Mouse (Mus musculus): Measurements from ENCODE around the gene Plekhh3.
"Not testable (repeated sequence)": the region's sequence is repeated elsewhere in the genome, so short reads cannot be mapped to it uniquely, and the experiment has no call there.

Plekhh3 gene

DNA sequence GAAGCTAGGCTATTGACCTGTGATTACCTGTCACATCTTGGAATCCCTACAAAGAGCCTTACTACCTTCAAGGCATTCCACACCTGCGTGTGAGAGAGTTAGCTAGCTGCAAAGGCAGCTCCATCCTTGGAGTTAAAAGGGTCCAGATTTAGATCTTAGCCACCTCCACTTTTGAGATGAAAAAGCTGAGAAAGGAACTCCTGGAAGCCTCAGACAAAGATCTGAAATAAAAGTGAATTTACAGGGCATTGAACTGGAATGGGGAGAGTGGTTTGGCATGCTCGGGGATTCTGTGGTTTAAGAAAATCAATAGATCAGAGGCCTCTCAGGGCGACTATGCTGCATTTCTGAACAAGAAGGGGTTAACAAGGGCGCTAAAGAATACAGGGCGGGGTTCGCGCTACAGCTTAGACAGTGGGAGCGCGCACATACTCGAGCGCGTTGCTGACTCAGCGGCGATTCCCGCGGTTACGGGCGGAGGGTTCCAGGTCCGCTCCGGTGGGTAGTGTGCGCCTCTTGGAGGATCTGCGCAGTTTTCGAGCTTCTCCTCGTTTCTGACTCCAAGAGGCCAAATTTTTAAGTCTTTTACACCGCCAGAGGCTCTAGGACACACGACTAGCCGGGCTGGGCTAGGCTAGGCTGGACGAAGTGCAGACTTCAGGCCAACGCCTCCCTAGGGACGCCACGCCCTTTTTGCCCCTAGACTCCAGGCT, 726 bp upstream of the Plekhh3 start:
- DNase-seq (ENCODE audit: low spot score in 2 of 2): peak; percentile 43 to 49

DNA sequence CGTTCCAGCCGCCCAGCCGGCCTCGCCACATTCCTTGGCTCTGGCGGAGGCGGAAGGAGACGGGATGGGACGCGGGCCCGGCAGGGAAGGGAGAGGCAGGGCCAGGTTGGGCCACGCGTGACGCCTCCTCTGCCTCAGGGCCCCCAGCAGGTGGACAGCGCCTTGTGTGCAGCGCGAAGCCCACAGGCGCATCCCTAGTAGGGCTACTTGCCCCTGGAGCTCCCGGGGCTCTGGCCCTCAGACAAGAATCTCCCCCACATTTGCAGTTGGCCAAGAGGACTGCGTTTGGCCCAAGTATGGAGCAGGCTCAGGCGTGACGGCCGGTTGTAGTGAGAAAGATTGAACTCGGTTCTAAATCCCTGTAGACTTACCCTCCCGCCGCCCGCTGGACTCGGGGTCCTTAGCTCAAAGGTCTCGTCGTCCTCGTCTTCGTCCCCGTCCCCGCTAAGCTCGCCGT, 769 bp downstream of the Plekhh3 start, which contains the start of gene Cntnap1:
Gene Cntnap1, plus strand, starts transcription at position 170 of the 457 bp plus-strand sequence.
- DNase-seq (ENCODE audit: low spot score in 2 of 2): no peak

DNA sequence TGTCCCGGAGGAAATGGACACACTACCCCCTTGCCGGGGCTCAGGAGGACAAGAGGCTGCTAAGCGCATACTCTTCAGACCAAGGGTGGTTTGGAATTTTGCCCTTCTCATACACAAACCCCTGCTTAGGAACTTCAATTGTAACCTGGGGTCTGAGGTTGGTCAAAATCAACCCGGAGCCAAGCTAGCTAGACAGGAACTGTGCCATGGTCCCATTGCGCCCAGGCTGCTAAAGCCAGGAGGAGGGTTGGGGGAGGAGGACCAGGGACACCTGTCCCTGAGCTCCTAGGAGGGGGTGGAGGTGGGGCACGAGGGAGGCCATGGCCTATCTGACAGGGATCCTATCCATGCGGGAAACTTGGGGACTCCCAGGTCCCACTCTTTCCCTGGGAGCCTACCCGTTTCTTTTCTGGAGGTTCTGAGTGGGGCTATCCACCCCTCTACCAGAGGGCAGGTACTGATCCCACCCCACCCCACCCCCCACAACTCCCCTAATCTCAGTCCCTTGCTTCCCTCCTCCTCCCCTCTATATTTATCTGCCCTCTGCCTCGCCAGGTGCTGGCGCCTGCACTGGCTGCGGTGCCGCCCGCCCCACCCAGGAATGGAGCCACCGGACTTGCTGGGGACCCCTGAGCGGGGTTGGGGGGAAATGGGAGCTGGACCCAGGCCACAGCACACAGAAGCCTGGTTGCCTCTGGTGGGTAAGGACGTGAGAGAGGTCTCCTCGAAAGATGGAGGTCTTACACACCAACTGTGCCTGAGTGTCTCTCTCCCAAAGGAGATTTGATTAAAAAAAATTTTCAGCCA, 1.6 kb downstream of the Plekhh3 start:
- no peak for DNase-seq (ENCODE audit: low spot score in 2 of 2)

DNA sequence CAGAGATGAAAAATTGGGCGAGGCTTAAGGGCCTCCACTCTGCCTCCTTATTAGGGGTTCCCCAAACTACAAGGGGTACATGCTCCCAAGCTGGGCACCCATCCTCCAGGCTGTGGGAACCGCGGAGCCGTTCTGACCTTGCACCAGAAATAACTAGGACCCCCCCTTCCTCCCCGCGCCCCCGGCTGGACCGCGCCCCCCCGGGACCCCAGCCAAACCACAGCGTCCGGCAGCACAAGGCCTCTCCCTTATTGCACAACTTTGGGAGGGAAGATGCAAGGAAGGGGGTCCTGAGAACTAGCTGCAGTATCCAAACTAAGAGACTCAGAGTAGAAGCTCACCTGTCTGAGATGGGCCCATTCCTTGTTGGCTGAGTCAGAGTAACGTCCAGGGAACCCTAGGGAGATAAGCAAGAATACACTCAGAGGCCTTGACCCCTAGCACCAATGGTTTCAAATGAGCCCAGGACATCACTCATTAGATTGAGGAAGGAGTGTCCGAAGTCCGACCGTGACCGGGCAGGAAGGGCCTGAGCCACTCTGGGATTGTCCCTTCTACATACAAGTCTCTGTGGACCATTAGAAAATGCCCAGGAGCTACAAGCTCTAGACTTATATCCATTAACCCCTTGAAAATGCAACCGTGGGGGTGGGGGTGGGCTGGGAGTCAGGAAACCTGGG, 2.7 kb downstream of the Plekhh3 start:
- DNase-seq (ENCODE audit: low spot score in 2 of 2): no peak

DNA sequence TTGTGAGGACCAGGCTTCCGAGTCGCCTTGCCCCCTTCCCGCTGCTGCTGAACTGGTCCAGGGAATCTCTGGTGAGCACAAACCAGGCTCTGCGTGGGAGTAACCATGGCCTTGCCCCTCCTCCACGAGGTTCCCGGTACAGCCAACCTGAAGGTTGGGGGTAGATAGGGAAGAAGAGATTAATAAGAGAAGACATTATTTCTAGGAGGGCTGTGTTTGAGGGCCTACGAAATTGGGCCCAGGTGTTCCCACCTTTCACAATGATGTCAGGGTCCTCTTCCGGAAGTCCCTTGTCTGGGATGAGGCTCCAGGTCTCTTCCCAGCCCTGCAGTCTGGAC, 3.2 kb downstream of the Plekhh3 start:
- no peak for DNase-seq (ENCODE audit: low spot score in 2 of 2)

DNA sequence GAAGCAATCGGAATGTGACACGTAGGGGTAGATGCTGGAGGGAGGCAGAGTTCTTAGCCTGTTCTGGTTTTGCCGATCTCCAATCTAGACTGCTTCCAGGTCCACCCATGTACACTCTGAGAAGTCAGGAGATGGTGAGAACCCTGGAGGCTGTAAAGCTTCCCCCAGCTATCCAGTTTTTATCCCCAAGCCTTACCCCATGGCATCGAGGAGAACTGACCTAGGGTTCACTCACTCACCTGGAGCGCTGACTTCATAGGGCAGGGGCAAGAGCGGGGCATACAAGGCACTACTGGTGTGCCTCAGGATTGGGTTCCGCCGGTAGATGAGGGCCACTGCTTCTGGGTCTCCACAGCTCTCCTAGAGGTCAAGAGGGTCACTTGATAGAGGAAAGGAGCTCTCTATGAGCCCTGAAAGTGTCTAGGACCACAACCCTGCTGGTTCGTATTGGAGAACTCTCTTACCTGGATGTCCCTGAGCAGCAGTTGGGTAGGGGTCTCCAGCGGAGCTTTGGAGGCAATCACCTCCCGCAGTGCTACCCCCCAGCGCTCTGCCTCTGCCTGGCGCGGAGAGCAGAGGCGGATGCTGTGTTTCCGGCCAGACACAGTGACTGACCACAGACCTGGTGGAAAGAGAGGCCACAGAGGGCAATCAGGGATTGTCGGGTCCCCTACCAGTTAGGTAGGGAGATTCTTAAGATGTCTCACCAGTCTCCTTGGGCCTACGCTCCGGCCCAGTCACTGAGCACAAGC, 3.8 kb downstream of the Plekhh3 start:
- no peak for DNase-seq (ENCODE audit: low spot score in 2 of 2)

DNA sequence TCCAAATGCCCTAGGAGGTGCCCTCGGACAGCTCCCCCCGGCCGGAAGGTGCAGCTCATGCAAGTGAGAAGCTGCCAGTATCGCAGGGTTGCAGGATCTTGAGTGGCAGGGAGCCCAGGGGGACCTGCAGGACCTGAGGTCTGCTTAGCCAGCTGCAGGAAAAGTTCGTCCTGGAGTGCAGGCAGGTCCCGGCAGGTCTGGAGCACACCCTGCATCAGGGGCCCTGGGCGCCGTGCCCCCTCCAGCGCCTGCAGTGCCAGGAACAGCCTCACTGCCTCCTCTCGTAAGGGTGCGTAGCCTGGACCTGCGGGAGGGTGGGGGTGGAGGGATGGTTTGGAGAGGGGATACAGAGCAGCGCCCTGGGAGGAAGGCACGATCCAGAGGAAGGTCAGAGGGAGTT, 4.8 kb downstream of the Plekhh3 start:
- no peak for DNase-seq (ENCODE audit: low spot score in 2 of 2)

DNA sequence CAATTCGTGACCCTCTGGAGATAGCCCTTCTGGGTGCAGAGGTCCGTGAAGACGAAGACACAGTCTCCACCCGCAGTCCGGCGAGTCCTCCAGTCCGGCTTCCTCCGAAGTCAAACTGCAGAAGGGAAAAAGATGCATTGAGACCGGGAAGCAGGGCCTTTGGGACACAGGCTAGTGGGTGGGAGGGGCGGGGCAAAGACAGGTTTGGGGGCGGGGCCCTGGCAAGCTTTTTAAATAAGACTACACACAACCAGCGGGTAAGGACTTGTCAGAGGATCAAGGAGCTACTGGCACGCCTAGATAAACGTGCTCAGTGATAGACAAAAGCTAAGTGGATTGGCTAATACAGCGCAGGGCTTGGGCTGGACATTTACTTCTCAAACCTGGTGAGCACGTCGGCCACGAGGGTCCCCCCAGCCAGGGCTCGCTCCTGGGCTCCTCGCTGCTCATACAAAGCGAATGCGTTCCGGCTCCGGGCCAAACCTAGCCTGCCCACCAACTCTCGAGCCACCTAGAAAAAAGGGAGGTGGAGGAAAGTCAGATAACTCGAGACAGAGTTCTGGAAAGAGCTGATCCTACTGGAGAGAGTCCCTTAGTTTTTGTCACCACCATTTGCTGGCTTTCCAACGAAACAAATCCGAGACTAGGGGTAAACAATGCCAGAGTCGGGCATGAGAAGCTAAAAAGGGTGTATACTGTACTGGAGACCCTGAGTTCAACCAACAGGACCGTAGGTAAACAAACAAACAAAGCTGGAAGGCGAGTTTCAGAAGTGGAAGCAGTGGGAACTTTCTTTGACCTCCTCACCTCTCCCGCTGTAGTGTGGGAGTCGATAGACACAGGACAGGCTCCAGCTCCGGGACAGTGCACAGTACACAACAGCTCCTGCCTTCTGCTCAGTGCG, 6.2 kb downstream of the Plekhh3 start:
- no peak for DNase-seq (ENCODE audit: low spot score in 2 of 2)

DNA sequence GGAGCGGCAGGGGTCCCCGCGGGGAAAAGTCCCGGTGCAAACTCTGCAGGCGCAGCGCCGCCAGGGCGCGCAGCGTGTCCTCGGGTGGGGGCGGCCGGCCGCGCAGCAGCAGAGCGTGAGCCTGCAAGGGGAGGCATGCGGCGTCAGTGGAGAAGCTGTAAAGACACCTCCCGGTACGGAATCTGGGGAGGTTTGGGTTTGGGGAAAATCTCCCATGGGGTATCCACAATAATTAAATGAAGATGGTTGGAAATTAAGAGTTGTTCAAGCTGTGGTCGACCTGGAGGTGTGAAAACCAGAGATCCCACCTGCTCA, 6.8 kb downstream of the Plekhh3 start:
- DNase-seq (ENCODE audit: low spot score in 2 of 2): no peak

DNA sequence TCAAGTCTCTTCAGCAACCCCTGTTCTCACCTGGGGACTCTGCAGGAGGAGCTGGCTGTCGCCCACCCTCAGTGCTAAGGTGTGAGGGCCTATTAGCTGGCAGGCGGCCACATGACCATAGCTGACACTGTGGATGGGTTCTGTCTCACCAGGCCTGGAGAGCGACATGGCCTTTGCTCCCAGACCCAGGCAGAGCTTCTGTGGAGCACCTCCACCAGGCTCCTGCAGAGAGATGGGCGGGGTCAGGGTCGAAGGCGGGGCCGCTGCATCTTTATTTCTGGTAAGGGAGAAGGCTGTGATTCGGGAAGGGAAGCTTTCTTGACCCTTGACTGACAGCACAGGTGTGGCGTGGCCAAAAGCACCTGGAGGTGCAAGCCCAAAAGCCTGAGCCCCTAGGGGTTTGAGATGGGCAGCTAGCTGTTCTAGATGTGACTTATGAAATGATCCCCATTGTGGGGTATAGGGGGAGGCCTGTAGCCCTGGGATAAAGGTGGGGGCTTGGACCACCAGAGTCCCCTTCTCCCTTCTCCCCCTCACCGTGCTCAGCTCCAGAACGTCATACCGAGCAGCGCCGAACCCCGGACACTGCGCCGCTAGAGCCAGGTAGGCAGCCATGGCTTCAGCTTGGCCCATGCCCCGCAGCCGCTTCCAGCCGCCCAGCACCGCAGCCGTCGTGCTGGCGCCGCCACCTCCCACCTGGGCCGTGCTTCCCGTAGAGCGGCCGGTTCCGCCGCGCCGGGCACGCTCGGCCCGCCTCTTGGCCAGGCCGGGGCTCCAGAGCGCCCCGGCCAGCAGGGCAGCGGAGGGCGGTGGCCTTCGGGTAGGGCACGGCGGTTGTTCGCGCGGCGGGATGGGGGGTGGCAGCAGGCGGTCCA, 7.4 kb downstream of the Plekhh3 start:
- DNase-seq (ENCODE audit: low spot score in 2 of 2): no peak

DNA sequence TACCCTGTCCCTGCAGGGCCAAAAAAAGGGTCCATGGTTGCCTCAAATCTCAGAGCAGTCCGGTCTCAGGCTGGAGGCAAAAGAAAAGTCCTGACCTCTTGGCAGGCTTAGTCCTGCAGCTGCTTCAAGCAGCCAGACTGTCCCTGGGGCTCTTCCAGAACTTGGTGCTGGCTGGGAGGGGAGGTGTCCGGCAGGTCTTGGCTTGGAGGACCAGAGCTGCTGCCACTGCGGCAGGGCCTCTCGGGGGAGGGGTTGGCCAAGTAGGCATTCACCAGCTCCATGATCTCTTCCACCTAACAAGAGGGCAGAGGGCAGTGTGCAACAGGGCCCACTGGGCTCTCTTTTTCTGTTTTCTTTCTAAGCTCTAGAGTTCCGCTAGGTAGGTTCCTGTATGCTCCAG, 8.4 kb downstream of the Plekhh3 start:
- no peak for DNase-seq (ENCODE audit: low spot score in 2 of 2)

DNA sequence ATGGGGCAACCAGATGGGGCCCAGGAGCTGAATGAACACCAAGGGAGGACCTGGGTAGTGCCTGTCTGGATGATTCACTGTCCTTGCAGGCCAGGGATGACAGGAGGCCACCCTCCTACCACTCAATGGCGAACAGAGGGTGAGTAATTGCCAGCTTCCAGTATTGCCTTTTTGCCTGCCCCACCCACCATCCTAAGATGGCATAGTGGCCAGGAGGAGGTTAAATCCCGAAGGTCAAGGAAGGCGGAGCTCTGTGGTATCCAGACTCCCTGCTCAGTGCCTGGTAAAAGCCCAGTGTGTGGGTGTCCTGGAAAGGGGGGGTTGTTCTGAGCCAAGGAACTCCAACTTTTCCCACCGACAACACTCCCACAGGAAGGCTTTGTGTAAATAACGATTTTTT, 8.8 kb downstream of the Plekhh3 start:
- no peak for DNase-seq (ENCODE audit: low spot score in 2 of 2)

DNA sequence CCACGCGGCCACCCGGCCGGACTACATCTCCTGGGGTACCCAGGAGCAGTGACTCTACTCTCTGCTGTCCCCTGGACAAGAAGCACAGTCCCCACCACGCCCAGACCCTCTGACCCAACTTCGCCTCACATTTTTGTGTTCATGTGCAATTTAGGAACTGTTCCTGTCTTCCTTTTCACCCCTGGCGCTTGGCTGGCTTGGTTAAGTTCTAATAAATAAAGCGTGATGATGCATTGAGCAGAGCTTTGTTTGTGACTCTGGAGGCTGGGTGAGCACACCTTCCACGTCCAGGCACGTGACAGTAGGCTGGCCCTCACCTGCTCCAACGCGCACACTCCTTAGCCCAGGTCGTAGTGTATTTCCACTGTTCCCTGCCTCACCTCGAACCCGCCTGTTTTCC, 9.6 kb downstream of the Plekhh3 start:
- no peak for DNase-seq (ENCODE audit: low spot score in 2 of 2)

DNA sequence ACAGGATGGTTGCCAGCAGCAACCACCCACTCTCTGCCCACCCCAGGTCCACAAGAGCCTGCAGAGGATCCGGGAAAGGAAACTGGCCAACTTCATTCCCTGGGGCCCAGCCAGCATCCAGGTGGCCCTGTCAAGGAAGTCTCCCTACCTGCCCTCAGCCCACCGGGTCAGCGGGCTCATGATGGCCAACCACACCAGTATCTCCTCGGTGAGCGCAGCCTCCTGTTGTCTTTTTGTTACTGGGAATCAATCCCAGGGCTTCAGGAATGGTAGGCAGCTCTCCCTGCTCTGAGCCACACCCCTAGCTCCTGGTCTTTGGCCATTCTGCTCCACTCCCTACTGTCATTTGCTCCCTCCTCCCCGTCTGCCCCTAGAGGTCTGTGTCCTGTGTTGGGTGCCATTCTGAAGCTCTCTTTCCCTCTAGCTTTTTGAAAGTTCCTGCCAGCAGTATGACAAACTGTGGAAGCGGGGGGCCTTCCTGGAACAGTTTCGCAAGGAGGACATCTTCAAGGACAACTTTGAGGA, 10.1 kb downstream of the Plekhh3 start:
- DNase-seq (ENCODE audit: low spot score in 2 of 2): not testable (repeated sequence)

DNA sequence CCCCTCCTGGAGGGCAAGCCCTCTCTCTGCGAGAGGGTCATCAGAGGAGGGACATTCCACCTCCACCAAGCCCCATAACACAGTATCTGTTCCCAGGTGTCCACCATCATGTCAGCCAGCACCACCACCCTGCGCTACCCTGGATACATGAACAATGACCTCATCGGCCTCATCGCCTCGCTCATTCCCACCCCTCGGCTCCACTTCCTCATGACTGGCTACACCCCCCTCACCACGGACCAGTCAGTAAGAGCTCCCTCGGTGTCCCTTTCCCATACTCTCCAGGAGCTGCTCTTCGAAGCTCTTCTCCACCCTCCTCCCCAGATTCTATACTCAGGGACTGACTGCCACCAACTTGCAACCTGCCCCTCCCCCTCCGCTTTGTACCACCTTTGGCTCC, 11.0 kb downstream of the Plekhh3 start:
- DNase-seq (ENCODE audit: low spot score in 2 of 2): not testable (repeated sequence)

DNA sequence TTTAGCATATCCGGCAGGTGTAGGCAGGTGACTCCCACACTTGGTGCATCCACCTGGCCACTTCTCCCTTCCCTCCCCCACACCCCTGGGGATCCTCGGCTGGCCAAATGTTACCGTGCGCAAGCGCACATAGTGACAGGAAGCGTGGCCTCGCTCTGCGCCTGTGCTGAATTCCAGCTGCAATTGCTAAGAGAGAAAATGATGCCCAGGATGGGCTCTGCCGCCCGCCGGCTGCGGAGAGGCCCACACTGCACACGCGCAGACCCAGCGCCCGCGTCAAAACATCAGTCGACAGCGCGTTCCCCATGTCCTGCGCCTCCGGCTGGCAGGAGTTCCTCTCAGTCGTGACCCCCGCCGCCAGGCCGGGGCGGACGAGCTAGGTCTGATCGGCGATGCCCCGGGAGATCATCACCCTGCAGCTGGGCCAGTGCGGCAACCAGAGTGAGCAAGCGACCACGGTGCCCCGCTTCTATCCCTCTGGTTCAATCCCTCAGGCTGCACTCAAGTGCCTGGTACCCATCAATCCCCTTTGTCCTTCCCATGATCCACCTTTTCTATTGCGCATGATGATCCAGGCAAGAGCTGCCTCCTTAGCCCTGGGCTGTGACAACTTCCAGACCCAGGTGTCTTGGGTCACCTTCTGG, 15.3 kb downstream of the Plekhh3 start, which contains the start of gene Tubg2:
Gene Tubg2, plus strand, starts transcription at position 180 of the 644 bp plus-strand sequence.
- peak in 1 of 2 experiments; percentile 56 for DNase-seq (ENCODE audit: low spot score in 2 of 2)

DNA sequence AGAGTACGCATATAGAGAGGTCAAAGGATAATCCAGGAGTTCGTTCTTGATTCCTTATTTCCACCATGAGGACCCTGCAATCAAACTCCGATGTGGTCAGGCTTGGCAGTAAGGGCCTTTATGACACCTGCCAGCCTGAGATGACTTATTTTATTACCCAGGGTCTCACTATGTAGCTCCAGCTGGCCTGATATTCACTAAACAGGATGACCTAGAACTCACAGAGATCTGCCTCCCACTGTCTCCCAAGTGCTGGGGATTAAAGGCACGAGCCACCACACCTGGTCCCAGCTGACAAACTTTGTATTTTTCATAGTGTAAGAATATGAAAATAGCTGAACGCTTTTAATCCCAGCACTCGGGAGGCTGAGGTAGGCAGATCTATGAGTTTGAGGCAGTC, 16.0 kb downstream of the Plekhh3 start:
- DNase-seq (ENCODE audit: low spot score in 2 of 2): no peak

DNA sequence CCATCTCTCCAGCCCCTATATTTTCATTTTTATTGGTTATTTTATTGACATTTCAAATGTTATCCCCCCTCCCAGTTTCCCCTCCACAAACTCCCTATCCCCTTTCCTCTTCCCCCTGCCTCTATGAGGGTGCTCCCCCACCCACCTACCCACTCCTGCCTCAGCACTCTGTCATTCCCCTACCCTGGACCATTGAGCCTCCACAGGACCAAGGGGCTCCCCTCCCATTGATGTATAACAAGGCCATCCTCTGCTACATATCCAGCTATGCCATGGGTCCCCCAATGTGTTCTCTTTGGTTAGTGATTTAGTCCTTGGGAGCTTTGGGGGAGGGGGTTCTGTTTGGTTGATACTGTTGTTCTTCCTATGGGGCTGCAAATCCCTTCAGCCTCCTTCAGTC, 16.5 kb downstream of the Plekhh3 start:
- no peak for DNase-seq (ENCODE audit: low spot score in 2 of 2)

DNA sequence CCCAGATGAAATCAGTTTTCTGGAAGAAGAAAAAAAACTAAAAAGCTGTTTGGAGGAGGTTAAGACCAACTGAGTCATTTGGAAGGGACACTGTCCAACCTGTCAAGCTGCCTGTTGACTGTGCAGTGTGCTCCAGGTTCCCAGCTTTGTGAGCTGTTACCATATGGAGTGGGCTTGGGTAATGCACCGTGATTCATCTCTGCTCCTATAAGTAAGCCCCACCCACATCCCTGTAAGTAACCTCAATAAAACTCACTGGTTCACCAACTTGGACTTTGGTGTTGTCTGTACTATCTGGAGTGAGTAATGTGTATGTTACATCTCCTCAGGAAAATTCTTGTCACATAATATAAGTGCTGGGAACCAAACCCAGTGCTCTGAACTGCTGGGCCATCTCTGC, 18.3 kb downstream of the Plekhh3 start:
- DNase-seq (ENCODE audit: low spot score in 2 of 2): no peak
